Mouse (Mus musculus) 3134 (cell line): ENCODE measurements around the gene Dis3l2.

Source experiments
- DNase-seq: peaks from one replicate; pipeline ENCODE4 v3.0.0-alpha.2; 2011; ENCODE audit warnings: low spot score; ENCODE audit not compliant: insufficient read length; ENCODE audit errors: extremely low read depth

Dis3l2 gene

GRCm38 (mm10) chr1:87006425-87006824 is 302.8 kb downstream of the Dis3l2 start:
- DNase-seq: no peak

- no peak for DNase-seq
These were observed 304.6 kb downstream of the Dis3l2 start for GRCm38 (mm10) chr1:87008211-87008610.

- DNase-seq: no peak
These were observed 305.5 kb downstream of the Dis3l2 start for GRCm38 (mm10) chr1:87009156-87009555.

DNA sequence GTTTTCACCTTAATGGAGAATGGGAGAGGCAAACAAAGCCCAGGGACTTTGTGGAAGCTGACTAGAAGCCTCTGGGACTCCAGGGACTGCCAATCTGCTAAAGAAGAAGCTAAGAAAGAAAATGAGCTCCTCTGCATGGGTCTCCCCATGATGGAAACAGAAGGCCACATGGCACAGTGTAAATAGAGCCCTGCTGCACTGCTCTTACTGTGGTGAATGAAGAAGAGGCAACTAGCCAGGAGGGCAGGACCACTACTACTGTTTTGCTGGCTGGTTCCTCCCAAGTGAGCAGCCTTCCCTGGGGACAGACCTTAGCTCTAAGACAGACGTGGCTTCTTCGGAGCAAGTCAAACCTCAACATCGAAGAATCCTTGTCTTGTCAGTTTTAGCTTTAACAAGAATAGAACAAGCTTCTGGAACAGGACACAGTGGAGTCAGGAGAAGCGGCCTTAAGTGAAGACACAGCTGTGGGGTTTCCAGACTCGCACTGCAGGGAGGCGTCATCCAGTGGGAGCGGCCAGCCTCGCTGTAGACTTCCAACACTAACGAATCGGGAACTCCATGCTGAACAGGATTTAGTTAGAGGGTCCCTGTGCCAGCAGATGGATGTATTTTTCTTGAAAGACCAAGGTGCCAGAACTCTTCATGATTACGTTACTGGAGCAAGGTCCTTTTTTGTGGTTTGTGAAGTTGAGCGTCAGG is 307.2 kb downstream of the Dis3l2 start:
- no peak for DNase-seq

- no peak for DNase-seq
These were observed 308.1 kb downstream of the Dis3l2 start for GRCm38 (mm10) chr1:87011718-87012117.

- DNase-seq: peak; percentile 51
These were observed 309.0 kb downstream of the Dis3l2 start for GRCm38 (mm10) chr1:87012606-87013005.

- DNase-seq: no peak
These were observed 317.1 kb downstream of the Dis3l2 start for GRCm38 (mm10) chr1:87020714-87021113.

GRCm38 (mm10) chr1:87021584-87021983 is 318.0 kb downstream of the Dis3l2 start:
- DNase-seq: no peak

DNA sequence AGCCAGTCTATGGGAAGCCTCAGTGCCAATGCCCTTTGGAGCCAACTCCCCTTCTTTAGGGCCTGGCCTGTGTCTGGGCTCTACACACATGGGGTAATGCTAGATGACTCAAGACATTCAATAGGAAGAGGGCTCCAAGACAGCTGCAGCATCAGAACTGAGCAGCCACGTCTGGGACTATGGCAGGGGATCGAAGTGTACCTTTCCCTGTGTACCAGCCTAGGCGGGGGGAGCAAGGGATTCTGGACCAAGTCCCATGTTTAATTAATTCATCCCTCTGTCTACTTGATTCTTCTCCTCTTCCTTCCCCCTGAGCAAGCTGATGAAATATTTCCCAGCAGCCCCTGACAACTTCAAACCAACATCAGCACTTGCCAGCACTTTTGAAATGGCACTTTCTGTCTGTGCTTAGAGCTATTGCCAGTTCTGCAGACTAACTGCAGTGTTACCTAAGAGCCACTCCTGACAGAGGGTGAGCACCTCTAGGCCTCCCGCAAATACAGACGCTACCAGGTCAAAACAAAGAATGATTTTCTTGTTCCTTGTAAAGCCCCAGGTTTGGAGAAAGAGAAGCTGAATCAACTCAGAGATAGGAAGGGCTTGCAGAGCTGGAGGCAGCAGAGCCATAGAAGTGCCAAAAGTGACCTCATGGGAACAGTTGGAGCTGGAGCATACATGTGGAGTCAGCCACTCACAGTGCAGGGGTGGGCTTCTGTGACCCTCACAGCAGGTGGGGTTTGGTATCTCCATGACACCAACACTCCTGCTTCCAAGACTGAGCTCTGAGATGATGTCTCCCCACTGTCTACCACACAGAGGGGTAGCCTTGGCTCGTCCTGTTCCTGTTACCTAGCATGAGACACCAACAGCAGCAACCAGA is 319.9 kb downstream of the Dis3l2 start:
- no peak for DNase-seq

GRCm38 (mm10) chr1:87025021-87025420 is 321.4 kb downstream of the Dis3l2 start:
- DNase-seq: no peak

DNA sequence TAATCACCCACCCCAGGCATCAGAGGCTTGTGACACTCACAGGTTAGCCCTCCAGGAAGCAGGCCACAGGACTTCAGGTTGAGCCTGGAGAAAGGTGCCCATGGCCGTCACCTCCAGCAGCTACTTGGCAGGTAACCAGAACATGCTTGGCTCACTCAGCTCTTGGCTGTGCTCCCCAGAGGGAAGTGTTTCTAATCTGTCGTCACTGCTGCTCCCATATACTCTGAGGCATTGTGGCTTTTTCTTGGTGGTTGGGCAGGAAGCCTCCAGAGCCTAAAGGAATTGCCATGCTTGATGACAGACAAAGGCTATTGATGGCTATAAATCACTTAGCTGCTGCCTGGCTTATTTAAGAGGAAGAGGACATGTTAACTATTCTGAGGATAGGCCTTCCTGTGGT is 325.2 kb downstream of the Dis3l2 start:
- peak; percentile 48 for DNase-seq

DNA sequence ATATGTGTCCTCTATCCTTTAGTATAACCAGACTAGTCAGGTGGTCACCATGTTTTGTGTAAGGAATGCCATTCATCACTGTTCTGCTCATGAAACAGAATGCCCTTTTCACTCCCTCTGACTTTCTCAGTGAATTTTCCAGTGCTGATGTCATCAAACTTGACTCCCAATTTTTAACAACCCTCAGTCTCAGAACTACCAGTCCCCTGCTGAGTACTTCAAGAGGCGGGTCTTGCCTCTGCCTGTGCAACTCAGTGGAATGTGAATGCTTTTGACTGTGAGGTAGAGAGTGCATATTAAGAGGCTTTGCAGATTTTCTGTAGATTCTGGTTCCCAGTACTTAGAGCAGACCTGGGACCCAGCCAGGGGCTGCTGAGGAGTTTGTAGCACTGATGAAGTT is 327.0 kb downstream of the Dis3l2 start:
- DNase-seq: no peak

DNA sequence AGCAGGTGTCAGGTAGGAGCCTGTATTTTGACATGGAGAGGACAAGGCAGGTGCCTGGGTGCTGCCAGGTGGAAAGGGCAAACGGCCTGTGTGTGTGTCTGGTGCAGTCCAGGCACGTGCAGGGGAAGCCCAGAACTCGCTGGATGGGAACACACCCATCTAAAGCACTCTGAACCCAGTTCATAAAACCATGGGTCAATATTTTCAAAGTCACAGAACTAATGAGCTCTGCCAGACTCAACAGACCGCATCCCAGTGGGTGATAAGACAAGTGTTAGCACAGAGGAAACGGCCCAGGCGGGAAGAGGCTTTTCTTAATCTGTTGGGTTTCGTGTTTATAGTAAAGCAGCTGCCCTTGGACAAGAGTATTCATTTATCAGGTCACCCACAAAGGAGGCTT is 328.9 kb downstream of the Dis3l2 start:
- DNase-seq: no peak

DNA sequence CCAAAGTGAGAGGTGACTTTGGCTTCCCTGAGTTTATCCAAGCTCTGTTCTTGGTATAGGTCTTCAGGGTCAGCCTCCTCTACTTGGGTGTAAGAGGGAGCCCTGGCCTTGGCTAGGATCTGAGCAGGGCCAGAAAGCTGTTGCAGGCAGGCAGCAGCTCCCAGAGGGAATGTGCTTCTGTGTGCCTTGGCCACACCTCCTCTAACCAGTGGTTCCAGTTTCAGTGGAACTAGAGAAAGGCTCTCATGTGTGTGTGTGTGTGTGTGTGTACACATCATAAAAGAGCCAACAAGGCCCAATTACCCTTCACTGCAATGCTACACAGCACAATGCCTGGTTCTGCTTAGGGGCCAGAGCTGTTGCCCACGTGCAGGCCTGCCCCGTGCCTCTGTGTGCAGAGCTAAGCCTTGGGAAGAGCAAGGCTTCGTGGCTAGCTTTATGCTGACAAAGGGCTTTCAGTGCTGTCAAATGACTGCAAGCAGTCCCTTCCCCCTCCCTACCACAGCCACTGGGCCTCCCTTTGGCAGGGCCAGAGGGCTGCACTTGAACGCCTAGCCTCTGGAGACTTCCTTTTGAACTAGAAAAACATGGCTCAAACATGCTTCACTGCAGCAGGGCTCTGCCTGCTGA is 332.0 kb downstream of the Dis3l2 start:
- DNase-seq: peak; percentile 61

- peak; percentile 66 for DNase-seq
These were observed 332.7 kb downstream of the Dis3l2 start for GRCm38 (mm10) chr1:87036334-87036733.

DNA sequence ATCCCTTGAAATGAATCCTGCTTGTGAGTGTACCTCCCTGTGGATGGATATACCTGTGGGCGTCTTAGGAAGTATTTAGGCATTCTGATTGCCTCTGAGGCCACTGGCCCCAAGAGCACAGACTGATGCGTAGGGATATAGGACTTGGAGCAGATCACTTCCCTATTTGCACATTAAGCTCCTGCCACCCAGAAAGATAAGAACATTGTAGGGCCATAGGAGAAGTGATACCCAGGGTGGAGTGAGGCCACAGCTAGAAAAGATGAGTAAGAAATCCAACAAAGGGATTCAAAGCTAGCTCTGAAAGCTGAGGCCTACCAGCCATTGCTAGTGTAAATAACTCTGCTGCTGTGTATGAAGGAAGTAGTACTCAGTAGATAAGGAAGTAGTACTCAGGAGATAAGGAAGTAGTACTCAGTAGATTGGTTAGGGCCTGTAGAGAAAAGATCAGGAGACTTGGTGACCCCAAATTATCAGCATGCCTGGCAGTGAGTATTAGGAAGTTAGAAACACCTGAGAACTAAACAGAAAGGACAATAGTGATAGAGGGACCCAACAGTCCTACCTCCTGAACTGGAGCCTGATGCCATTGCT is 335.0 kb downstream of the Dis3l2 start:
- no peak for DNase-seq

- DNase-seq: no peak
These were observed 337.5 kb downstream of the Dis3l2 start for GRCm38 (mm10) chr1:87041119-87041518.

DNA sequence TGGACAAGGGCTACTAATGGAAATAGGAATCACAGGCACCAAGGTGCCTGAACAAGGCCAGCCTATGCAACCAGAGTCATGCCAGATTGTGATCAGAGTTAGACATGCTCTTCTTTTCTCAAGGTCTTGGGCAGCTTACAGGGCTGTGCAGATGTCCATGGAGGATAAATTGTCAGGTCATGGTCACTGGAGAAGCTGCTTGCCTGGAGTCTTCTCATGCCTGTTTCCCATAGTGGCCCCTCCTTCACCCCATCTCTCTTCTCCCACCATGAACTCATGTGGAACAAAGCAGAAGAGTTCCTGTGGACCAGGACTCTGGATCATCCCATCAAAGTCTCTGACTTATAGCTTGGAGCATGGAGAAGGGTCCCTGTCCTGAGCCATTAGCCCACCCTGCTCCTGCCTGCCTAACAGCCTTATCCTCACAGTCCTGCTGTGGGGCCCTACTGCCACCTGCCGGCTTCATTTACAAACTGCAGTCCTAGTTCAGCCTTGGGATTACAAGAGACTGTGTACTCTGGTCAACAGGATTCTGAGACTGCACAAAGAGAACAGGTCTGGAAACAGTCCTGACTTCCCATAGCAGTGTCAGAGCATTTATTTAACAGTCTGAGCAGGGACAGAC is 338.3 kb downstream of the Dis3l2 start:
- no peak for DNase-seq

DNA sequence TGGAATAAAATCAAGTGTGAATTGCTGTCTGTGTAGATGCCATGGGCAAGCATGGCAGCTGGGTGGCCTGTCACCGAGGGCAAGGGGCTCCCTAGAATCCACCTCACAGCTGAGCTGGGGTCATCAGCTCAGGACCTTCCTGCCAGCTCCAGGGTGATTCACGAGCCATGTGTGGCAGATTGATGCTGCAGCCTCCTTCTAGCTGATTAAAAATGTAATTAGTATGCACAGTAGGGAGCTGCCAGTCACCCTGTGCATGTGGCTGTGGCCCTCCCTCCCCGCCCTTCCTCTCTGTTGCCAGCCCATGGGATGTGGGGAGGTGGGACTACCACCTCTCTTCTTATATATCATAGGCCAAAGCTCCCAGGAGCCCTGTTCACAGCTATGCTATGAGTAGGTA is 346.5 kb downstream of the Dis3l2 start:
- DNase-seq: no peak

DNA sequence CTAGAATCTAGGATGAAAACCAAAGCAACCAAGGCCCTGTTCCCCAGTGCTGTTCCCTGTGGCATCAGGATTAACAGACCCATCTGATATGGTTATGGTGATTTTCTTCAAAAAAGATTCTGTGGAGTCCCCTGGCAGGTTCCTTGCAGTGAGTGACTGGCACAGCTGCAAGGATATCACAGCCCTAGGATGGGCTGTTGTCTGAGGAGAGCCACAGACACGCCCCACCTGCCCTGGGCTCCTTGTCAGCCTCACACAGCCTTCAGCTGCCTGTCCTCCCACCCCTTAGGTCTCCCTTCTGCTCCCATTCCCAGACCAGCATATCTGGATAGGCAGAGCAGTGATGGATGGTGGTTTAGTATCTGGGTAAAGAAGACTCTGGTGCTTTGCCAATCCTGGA is 347.1 kb downstream of the Dis3l2 start:
- DNase-seq: no peak

- DNase-seq: peak; percentile 50
These were observed 347.8 kb downstream of the Dis3l2 start for GRCm38 (mm10) chr1:87051369-87051768.
